Mouse (Mus musculus) urinary bladder, adult 2 months (tissue): Measurements from ENCODE around the gene Ubash3b. TPM values are rescaled to one million over a fixed set of nuclear protein-coding genes. Genes with fewer than 3 reads are reported as not detected.

ENCODE experiments used
- DNase-seq: peaks from one replicate; pipeline ENCODE4 v3.0.0; 2022; ENCODE audit warnings: low spot score
- polyA plus RNA-seq: library from polyadenylated mRNA; depleted of rRNA; stranded (reverse); fragments of >200 nt; gene quantifications from 2 replicates; pipeline ENCODE4 v1.2.3, GENCODE M21; 2012

Ubash3b gene
- polyA plus RNA-seq, 1 experiment: 4.6 TPM

DNA sequence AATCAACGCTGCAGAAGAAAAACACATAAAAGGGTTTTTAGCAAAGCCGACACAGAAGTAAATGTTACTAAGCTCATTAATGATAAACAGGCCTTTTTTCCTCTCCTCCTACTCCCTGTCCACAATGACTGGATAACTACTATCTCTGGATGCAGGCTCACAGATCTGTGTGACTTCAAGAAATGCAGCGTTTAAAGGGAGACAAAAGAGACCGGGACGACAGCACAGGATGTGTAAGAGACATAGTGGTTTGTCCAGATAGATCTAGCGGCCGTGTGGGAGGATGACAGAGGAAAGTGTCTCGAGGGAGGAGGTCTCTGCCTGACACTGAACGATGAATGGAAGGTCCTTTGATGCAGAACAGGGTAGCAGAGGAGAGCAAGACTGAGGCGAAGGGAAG lies 5.4 kb upstream of the Ubash3b start:
- no peak for DNase-seq

DNA sequence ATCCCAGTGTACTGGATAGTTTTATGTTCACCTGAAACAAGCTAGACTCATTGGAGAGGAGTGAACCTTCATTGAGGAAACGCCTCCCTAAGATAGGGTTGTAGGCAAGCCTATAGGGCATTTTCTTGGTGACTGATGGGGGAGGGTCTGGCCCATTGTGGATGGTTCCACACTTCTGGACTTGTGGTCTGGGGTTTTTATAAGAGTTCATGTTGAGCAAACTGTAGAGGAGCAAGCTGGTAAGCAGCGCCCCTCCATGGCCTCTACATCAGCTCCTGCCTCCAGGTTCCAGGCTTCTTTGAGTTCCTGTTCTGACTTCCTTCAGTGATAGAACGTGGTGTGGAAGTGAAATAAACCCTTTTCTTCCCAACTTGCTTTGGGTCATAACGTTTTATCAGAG lies 866 bp upstream of the Ubash3b start:
- no peak for DNase-seq

DNA sequence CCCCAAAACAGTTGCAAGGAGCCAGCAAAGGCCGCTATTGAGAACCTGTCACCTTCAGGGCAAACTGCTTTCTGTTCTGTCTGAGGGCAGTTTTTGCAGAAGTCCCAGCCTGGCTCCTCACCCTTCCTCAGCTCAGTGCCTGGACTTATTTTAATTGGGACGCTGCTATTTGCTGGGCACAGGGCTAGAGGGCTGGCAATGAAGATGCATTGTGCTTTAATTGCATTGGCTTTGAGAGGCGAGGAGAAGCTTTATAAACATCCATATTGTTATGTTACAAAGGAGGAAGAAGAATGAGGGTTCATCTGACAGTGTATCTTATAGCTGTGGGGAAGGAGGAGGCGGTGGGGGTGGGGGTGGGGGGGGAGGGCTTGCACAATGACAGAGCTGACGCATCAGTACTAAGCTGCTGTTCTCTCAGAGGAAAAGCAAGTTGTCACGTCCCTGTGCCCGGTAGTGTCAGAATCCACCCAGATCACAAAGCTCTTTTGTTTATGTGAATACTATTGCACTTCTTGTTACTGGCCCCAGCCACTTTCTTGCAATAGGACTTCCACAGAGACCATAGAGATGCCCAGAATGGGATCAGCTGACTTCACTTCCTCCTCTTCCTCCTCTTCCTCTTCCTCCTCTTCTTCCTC lies 841 bp downstream of the Ubash3b start:
- DNase-seq: no peak

DNA sequence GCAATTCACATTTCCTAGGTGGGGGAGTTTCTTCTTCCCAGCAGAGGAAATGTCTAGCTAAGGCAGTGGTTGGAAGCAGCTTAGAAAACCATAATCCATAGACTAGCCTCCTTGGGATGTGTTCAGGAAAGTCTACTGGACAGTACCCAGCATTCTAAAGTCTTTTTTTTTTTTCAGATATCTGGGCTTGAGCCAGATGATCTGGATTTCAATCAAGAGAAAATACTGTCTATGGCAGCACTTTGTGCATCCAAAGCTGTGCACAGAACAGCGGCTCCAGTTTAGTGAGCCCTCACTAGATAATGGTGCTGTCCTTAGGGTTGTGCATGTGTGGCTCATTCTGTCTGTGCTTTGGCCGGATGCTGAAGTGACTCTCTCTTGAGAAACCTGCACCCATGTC lies 2.3 kb downstream of the Ubash3b start:
- no peak for DNase-seq

DNA sequence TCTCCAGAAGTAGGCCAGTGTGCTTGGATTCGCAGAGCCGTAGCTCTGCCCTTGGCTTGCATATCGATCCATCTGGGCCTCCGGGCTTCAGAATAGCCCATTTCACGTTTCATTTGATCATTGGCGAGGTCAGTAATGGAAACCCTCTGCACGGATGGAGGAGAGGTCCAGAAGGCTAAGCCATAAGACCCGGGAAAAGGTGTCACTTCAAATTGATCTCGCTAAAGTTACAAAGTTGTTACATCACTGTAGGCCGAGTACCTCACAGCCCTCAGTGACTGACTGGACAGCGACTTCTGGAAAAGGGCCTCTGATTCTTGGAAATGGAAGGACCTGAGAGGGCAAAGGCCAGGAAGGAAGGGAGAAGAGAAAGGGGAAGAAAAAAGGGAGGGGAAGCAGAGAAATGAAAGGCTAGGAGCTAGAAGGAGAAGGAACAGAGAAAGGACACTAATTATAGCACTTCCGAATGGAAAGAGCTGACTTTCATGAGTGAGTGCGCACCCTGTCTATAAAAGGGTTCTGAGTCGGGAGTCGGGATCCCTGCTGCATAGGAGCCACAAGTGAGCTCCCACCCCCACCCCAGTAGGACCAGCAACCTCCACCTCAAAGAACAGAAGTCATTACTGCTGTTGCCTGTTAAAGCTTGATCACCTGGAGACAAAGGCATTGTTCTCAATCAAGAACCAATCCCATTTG lies 3.5 kb downstream of the Ubash3b start:
- DNase-seq: no peak

DNA sequence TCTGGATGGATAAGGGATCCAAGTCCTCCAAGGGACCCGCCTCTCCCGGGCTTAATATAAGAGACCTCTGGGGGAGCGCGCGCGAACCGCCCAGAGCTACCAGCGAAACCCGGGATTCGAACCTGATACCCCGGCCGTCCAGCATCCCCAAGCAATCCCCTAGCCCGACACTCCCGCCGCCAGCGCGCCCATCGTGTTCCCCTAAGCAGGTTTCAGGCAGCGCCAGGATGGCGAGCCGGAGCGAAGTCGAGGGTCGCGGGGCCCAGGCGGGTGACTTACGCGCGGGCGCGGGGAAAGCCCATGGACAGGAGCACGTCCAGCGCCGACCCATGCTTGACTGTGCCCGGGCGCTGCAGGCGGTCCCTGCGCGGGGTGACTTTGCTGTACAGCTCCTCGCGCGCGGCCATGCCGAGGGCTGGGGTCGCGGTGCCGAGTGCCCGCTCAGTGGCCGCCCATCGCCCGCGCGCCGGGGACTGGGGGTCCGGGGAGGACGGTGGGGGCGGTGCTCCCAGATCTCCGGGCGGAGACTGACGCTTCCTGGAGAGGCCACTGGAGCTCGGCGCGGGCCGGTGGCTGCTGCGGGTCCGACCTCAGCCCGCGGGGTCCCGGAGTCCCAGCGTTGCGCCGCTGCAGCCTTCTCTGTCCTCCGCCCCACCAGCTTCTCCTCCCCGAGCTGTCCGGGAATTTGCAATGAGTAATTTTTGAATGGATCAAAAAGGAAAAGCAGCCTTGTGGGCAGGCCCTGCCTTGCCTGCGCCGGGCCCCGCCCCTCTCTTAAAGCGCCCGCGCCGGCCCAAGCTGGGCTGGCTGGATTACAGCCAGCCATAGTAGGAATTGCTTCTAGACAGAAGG lies 4.3 kb downstream of the Ubash3b start:
- DNase-seq: peak; percentile 51

DNA sequence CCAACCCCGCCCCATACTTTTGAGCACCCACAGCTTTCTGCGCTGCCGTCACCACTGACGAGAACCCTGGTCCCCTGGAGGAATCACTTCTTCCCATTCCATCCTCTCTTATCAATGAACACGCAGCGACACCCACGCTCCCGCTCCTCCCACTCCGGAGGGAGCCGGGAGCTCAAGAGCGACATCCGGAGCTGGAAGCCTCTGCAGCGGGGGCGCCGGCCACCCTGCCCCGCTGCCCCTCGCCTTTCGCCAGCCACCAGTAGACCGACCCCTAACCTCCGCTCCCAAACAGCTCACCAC lies 4.8 kb downstream of the Ubash3b start:
- no peak for DNase-seq

DNA sequence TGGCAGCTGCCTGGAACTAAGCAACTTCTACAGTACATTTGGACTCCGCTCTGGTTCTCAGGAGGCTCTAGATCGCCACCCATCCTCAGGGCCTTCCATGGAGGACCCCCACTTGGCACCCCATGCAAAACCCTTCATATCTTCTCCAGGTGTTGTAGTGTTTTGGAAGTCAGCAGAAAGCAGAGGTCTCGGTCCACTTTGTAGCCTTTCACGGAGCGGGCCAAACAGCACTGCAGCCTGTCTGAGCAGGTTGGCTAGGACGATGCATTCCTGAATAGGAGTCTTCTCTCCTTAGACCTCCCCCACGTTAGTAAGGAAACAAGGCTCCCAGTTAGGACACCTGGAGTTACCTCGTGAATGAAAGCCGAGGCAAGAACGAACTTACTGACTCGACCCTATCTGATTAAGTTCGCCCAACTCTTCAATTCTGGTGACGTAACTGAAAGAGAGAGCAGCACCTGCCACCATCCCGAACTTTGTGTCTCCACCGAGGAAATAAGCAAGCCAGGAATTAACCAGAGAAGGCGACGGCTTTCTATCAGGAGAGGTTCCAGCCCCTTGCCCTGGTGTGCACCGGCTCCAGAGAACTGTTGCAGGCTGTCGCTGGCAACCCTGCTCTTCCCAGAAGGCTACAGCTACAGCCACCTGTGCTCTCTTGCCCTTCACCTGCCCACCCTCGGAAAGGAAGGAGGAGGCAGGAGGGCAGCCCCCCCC lies 5.3 kb downstream of the Ubash3b start:
- DNase-seq: no peak

DNA sequence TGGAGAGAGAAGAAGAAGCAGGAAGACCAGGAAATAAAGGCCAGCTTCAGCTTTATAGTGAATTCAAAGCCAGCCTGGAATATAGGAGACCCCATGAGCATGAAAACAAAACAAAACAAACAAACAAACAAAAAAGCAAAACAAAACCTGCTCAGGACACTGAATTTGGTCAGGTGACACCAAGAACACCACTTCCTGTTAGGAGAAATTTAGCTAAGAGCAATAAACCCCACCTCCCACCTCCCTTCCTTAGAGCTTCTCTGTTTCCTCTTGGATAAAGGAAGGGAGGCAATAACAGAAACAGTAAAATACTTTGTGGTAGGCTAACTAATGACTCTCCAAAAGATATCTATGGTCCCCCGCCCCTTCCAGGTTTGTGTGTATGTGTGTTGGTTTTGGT lies 7.5 kb downstream of the Ubash3b start:
- no peak for DNase-seq

DNA sequence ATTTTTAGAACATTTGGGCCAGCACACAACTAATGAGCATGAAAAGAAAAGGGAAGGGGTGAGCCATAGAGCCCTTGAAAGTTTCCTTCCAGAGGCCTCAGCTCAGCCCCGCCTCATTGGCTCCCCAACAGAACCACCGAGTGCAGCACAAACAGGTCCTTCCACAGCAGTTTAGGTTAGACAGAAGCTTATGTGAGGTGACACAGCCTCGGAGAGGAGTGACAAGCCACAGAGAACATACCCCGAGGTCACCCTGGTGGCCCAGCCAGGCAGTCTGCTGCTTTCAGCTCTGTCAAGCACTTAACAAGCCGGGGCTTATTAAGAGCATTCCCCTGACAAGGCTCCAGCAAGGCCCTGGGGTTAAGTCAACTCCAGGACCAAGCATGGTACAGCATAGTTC lies 8.4 kb downstream of the Ubash3b start:
- no peak for DNase-seq

DNA sequence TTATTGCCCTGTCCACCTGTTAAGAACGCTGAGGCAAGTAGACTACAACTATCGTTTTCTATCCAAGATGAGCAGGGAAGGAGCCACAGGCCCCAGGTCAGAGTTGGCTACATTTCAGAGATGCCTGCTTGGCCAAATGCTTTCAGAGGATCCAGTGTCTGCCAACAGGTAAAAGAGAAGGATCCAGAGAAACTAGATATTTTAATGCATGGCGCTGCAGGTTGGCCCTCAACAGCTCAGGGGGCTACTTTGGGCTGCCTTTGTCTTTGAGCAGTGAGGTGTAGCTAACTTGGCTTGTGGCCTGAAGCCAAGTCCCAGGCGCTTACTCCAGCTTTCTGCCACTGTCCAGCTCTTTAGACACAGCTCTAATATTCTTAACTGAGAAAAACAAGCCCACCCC lies 10.0 kb downstream of the Ubash3b start:
- no peak for DNase-seq

DNA sequence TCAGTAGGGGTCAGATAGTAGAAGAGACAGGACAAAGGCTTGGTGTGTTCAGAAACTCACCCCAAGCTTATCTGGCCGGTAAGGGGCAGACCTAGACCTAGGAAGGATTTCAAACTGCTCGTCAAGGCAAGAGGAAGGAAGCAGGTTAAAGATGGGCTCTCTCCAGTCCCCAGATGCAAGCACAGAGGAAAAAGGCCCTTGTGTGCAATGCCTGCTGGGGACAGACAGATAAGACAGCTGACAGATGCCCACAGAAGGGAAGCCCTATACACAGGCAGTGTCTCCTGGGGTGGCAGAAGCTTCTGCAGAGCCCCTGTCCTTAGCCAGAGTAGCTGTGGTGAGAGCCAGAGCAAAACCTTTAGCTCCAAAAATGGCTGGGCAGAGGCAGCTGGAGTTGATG lies 11.6 kb downstream of the Ubash3b start:
- no peak for DNase-seq

DNA sequence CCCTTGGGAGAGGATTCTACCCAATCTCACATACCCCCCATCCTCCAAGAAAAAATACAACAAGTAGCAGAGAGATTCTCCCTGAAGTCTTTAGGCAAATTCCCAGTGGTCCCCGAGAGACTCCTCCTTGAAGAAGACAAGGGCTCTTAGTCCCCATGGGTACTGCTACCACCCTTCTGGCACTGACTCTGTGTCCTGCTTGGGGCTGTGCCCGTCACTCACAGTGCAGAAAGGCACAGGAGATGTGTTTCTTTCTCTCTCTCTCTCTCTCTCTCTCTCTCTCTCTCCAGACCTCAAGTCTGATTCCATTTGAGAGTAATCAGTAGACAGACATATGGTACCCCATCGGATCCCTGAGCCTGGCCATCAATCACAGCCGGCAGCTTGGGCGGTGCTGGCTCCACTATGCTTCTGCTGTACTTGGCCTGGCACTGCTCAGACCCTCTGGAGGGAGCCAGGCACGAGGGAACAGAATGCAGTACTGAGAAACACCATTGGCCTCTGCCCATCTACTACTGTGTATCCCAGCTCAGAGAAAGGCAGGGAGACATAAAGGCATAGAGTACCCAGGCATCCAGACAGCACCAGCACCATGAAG lies 12.3 kb downstream of the Ubash3b start:
- DNase-seq: no peak

DNA sequence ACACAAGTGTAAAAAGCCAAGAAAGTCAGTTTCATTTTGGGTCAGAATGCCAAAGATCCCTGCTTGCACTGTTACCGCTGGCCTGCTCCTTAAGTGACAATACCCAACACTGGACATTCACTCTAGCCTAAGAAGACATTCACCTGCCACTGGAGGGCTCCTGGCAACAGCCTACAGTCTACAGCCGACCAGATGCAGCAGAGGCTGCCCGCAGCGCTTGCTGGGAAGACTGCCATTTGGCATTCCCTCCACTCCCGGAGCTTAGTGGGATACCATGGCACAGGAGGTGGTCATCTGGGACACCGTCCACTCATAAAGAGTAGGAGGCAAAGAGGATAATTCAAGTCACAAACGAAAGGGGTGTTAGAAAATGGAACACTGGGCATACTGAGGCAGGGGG lies 12.9 kb downstream of the Ubash3b start:
- no peak for DNase-seq

DNA sequence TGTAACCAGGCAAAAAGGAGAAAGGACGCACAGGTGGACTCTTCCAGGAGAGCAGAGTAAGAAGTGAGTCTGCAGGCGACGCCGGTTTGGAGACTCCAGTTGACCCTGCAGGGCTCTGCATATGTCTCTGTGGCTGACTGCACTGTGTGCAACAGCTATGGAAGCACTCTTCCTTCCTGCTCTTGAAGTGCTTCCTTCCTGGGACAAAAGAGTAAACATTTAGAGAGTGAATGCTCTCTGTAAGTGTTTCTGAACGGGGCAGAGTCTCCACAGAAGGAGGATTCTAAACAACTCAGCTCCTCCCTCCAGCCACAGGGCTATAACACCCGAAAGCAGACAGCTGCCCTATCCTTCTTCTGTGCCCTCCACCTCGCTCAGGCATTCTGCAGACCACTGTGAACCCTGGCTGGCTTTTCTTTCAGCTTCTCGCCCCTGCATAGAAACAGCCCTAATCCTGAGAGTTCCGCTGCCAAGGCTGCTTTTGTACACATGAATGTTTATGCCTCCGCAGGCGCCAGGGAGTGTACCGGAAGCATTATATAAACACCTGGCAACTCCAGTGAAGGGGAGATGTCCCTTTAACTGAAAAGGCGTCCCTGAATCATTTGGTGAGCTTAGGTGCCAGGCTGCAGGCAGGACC lies 14.2 kb downstream of the Ubash3b start:
- DNase-seq: no peak

DNA sequence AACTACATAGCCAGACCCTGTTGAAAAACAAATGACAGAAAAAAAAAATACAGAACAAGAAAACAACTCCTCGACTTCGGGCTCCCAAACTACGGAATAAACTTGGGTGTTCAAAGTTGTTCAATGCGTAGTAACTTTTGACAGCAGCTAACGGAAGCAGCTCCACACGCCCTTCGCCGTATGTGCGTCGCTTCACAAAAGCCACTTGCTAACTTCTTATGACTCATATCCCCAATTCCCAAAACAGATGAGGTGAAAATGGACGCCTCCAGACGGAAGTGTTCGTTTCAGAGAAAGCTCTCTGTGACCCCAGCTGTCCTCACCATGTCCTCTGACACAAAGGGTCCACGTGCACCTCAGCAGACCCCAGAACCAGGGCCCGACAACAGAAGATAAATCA lies 17.7 kb downstream of the Ubash3b start:
- no peak for DNase-seq

DNA sequence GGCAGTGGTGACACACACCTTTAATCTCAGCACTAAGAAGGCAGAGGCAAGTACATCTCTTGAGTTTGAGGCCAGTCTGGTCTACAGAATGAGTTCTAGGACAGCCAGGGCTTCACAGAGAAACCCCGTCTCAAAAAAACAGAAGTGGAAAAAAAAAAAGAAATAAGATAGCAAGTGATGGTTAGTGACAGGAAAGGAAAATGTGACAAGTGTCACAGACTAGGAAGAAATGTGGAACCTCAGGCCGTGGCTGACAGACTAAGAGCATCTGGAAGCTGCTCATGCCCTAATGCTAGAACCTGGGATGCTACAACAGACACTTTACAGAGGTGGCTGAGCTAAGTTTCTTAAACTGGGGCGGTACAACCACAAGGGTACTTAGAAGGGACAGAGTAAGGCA lies 18.4 kb downstream of the Ubash3b start:
- DNase-seq: no peak

DNA sequence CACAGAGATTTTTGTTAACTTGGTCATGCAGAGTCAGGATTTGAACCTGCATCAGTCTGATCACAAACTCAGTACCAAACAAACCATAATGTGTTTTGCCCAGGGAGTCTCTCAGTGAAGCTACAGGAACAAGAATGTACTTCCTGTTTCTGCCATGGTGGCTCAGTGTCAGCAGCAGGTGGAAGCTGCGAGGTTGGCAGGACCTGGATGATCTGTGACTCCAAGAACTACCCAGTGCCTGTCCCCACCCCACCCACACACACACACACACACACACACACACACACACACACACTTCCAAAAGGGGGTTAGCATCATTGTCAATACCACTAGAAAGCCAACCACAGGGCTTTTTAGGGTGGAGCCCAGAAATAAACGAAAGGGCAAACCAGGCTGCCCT lies 20.5 kb downstream of the Ubash3b start:
- no peak for DNase-seq

DNA sequence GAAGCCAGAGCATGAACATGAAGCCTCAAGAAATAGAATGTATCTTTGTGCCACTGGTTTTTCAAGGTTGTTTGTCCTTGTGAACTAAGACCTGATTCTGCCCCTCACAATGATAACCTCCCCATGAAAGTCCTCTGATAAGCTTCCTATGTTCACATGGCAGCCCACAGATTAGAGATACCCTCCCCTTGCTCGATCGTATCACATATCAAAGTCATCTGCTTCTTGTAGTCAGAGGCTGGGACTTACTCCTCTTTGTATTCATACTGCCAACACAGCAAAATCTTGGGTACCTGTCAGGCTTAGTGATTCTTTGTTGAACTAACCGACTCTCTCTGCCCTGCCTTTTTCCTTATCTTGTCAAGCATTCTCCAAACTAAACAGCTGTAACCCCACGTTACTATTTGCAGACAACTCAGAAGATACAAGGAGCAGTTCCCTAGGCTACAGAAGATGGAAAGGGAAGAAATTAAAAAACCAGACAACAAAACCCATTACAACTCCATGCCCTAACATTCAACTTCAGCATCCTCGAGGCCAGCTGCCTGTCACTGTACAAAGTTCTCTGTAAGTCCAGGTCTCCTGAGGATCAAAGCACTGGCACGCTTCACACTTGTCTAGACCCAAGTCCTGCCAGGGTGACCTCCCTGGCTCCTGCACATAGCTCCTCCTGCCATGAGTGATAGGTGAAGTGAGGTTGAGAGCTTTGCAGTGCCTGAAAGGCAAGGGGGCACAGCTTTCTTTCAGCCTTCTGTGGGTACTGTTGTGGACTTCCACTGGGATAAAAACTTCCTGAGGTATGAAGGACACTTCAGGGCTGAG lies 22.3 kb downstream of the Ubash3b start:
- DNase-seq: no peak

DNA sequence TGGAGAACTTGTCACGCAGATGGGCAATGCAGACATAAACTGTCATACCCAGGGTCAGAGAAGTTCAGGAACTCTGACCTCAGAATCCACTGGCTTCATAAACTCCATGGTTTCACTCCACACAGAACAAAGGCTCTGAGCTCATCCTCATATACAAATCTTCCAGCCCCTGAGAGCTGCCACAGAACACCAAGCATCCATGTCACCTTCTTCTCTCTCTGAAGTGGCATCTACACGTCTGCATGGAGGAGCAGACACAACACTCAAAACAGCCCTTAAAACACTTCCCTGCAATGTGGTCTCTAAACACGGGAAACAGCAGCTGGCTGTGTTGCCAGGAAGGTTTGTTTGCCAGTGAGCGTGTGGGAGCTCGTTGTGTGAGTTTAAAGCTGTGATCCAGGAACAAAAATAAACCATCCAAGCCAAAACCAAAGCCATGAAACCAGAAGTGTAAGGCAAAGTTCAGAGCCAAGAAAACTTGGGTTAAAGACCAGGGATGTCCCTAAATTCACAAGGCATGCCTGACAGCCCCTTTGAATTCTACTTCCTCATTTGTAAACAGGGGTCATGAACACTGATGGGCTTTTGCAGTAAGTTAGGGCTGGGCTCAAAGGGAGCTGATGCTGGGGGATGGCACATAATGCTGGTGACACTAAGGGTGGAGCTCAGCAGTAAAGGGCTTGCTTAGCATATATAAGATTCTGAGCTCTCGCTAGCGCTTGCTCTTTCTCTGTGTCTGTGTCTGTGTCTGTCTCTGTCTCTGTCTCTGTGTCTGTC lies 24.6 kb downstream of the Ubash3b start:
- no peak for DNase-seq
